ENCODE assay signal across 1 mouse cellular context in genomic region chr11:31735257-31735656, GRCm38 (mm10).
TF ChIP-seq lines count a peak whose summit lies in the region.

No protein-coding gene starts in this region.

TF ChIP-seq in CH12.LX, 34 proteins besides CTCF, POLR2A, EP300 and RAD21 (continued from another document):
- TF ChIP-seq NELFE (IDR thresholded peaks at IDR 0.05; ENCODE audit: low read depth, low read length) (peak; percentile 53; the same call in 1 of the 2 replicates), MYC (IDR thresholded peaks at IDR 0.05; ENCODE audit: low read depth, low read length) (peak; percentile 44; the same call in 1 of the 2 replicates), MAX (IDR thresholded peaks at IDR 0.05; ENCODE audit: low read length) (peak; percentile 25; the same call in 1 of the 2 replicates), NRF1 (IDR thresholded peaks at IDR 0.05; ENCODE audit: low read depth, low read length) (0 out of 2 replicates have a peak, but pooled peaks have one; percentile 23), ZKSCAN1 (IDR thresholded peaks at IDR 0.05; ENCODE audit: borderline replicate concordance, low read depth, low read length) (no peak), GABPA (IDR thresholded peaks at IDR 0.05; ENCODE audit: insufficient replicate concordance, low read depth, low read length) (no peak), RCOR1 (conservative IDR thresholded peaks at IDR 0.05; ENCODE audit: low read depth, low read length) (no peak; the same call in 1 of the 2 replicates), USF1 (IDR thresholded peaks at IDR 0.05; ENCODE audit: low read depth, low read length) (no peak), IRF4 (IDR thresholded peaks at IDR 0.05; ENCODE audit: low read depth, low read length) (peak; percentile 75), MAFK (IDR thresholded peaks at IDR 0.05; ENCODE audit: insufficient replicate concordance, low read length) (0 out of 2 replicates have a peak, but pooled peaks have one; percentile 5), ZC3H11A (IDR thresholded peaks at IDR 0.05; ENCODE audit: low read depth, low read length) (no peak)
